Mouse (Mus musculus) adrenal gland, postnatal 14 days (tissue): ENCODE measurements at regions not wholly inside any gene's neighbourhood (a gene's known extent, or its start where the extent isn't known, plus 50 kb on each side); places are given as distances from the start of the nearest gene placed in this dataset.
A peak's percentile ranks its signal among the peaks of the same experiment; 100 is the strongest.

Source experiments
- DNase-seq: peaks from one replicate; pipeline ENCODE4 v3.0.0; 2021; ENCODE audit warnings: mixed read lengths

GRCm38 (mm10) chr5:119739386-119739785, 68.9 kb downstream of the Tbx3 start:
- no peak for DNase-seq

GRCm38 (mm10) chr5:119741116-119741515, 70.6 kb downstream of the Tbx3 start:
- DNase-seq, result peak; percentile 73

- DNase-seq, result no peak
These were observed 73.3 kb downstream of the Tbx3 start for GRCm38 (mm10) chr5:119743733-119744132.

- DNase-seq, result peak; percentile 13
These were observed 76.6 kb downstream of the Tbx3 start for GRCm38 (mm10) chr5:119747038-119747437.

- peak; percentile 12 for DNase-seq
These were observed 78.2 kb downstream of the Tbx3 start for GRCm38 (mm10) chr5:119748667-119749066.

GRCm38 (mm10) chr5:119749153-119749552, 78.7 kb downstream of the Tbx3 start:
- DNase-seq, result peak; percentile 7

- no peak for DNase-seq
These were observed 76.7 kb upstream of the Tbx5 start for GRCm38 (mm10) chr5:119755782-119756181.

- DNase-seq, result no peak
These were observed 73.6 kb upstream of the Tbx5 start for GRCm38 (mm10) chr5:119758880-119759279.

- DNase-seq, result no peak
These were observed 70.4 kb upstream of the Tbx5 start for GRCm38 (mm10) chr5:119762102-119762501.

GRCm38 (mm10) chr5:119763337-119763736, 69.1 kb upstream of the Tbx5 start:
- no peak for DNase-seq

GRCm38 (mm10) chr5:119766372-119766771, 66.1 kb upstream of the Tbx5 start:
- no peak for DNase-seq

GRCm38 (mm10) chr5:119770951-119771350, 61.5 kb upstream of the Tbx5 start:
- no peak for DNase-seq

GRCm38 (mm10) chr5:119776106-119776887, 56.2 kb upstream of the Tbx5 start:
- peak; percentile 22 for DNase-seq

GRCm38 (mm10) chr5:119777836-119778235, 54.6 kb upstream of the Tbx5 start:
- DNase-seq, result peak; percentile 35

GRCm38 (mm10) chr5:119781375-119781774, 51.1 kb upstream of the Tbx5 start:
- no peak for DNase-seq
